Mouse (Mus musculus): Measurements from ENCODE around the gene Slc38a7.

- peak; percentile 93 for TF ChIP-seq CTCF (IDR thresholded peaks at IDR 0.05; ENCODE audit: extremely low read depth, insufficient read depth, insufficient read length, insufficient replicate concordance)
- peak; percentile 4; the same call in 1 of the 2 replicates for TF ChIP-seq POLR2A (IDR thresholded peaks at IDR 0.05; ENCODE audit: low read depth, low read length)
Observed at GRCm38 (mm10) chr8:95888285-95889136, 35.2 kb upstream of the Slc38a7 start, which contains the start of gene Got2.
